Mouse (Mus musculus): ENCODE measurements around the gene Igf1r. TPM values are rescaled to one million over a fixed set of nuclear protein-coding genes. Genes with fewer than 3 reads are reported as not detected.

The Igf1r gene
- total RNA-seq, 2 experiments from 2014 or later, result 32.5 to 38.4 TPM

DNA sequence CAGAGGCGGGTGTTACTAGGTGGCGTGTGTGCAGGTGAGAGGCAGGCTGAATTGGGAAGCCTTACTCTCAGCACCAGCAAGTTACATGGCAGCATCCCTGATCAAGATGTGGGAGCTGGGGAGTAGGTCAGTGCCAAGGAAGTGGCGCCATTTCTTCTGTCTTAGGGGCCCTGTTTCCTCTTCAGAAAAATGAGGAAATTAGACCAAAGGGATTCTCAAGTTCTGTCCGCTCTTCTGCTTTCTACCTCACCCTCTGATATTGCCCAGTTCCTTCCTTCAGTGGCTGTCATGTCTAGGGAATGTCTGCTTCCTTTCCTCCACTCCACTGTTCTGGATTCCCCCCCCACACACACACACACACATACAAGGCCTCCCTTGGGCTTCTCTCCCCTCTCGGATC is 48.6 kb downstream of the Igf1r start:
- no peak for DNase-seq (ENCODE audit: extremely low spot score in 1 of 2, low spot score in 1 of 2)

DNA sequence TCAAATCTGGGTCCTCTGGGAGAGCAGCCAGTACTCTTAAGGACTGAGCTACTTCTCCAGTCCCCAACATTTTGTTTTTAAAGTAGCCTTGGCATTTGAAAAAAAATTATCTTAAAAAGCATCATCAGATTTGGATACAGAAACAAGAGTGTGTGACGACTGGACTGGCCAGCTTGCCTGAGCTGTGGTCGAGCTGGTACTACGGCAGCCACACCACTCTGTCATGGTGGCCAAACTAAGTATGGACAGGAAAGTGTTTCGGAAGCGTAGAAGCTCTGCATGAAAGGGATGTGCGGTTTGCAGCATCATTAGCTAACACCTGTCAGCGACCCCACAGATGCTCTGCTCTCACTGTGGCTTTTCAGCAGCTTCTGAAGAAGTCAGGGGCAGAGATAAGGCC is 53.4 kb downstream of the Igf1r start:
- no peak for DNase-seq (ENCODE audit: extremely low spot score in 1 of 2, low spot score in 1 of 2)

DNA sequence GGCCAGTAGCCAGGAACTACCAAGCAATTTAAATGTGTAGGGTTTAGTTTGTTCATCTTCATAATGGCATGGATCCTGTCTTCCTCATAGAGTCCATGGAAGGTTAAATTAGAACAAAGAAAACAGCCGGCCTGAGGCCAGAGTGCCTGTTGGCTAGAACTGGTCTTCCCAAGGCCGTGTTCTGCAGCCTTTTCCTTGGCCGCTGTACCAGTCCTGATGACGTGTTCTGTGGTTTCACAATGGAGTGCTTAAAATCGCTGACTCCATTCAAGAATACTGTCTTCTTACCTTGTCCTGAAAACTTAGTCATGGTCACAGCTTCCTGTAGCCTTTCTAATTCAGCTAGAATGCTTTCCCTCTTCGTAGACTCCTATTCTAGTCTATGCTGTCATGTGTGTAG is 53.9 kb downstream of the Igf1r start:
- no peak for DNase-seq (ENCODE audit: extremely low spot score in 1 of 2, low spot score in 1 of 2)

GRCm38 (mm10) chr7:68009635-68010034 is 57.0 kb downstream of the Igf1r start:
- DNase-seq (ENCODE audit: extremely low spot score in 1 of 2, low spot score in 1 of 2), result no peak

- no peak for DNase-seq (ENCODE audit: extremely low spot score in 1 of 2, low spot score in 1 of 2)
These were observed 57.5 kb downstream of the Igf1r start for GRCm38 (mm10) chr7:68010168-68010567.

- DNase-seq (ENCODE audit: extremely low spot score in 1 of 2, low spot score in 1 of 2), result no peak
These were observed 58.2 kb downstream of the Igf1r start for GRCm38 (mm10) chr7:68010802-68011201.

GRCm38 (mm10) chr7:68011385-68012122 is 58.9 kb downstream of the Igf1r start:
- DNase-seq (ENCODE audit: extremely low spot score in 1 of 2, low spot score in 1 of 2), result no peak

- DNase-seq (ENCODE audit: extremely low spot score in 1 of 2, low spot score in 1 of 2), result no peak
These were observed 59.5 kb downstream of the Igf1r start for GRCm38 (mm10) chr7:68012123-68012474.

DNA sequence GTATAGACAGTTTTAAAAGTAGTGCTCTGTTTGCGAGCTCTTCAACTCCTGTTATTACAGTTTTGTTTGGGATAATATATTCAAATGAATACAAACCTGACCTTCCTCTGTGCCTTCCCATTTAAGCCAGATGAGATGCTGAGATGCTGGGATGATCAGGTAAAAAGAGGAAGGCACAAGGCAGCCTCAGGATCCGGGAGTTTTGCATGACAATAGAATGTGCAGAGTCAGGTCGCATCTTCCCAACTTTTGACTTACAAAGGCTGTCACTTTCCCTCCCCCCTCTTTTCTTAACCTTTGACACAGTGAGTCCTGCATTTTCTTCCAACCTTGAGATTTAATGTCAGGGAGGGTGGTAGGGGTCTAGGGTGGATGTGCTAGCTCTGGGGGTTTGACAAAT is 61.9 kb downstream of the Igf1r start:
- DNase-seq (ENCODE audit: extremely low spot score in 1 of 2, low spot score in 1 of 2), result no peak

DNA sequence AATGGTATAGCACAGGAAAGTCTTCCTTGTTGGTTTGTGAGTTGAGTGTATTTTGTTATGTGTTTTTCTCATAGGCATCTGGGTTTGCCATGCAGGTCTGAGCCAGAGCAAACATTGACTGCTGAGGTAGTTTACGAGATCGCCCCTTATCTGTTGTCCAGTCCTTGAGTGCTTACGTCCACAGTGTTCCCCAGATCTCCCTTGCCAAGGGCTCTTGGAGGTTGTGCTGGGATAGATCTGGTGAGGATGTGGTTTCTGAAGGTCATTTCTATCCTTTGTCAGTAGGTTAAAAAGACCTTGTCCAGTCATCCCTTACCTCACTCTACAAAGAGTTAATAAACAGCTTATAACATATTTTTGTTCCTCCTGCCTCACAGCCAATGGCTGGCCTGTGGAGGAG is 62.8 kb downstream of the Igf1r start:
- DNase-seq (ENCODE audit: extremely low spot score in 1 of 2, low spot score in 1 of 2), result no peak

DNA sequence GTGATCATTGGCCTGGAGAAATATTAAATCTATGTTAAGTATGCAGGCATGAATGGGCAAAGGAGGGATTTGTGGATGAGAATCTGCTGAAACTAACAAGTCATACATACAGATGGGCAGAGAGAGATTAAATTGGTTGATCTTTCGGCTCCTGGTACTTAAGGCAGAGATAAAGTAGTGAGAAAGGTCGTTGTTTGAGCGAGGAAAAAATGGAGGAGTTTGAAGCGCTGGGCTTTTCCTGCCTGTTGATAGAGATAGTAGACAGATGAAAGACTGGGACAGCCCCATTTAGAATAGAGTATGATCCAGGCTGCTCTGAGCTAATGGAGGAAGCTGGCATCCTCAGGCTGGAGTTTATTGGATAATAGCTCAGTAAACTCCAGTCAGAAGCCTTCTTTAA is 65.4 kb downstream of the Igf1r start:
- no peak for DNase-seq (ENCODE audit: extremely low spot score in 1 of 2, low spot score in 1 of 2)

GRCm38 (mm10) chr7:68020556-68020955 is 67.9 kb downstream of the Igf1r start:
- no peak for DNase-seq (ENCODE audit: extremely low spot score in 1 of 2, low spot score in 1 of 2)

- no peak for DNase-seq (ENCODE audit: extremely low spot score in 1 of 2, low spot score in 1 of 2)
These were observed 69.1 kb downstream of the Igf1r start for GRCm38 (mm10) chr7:68021741-68022140.

DNA sequence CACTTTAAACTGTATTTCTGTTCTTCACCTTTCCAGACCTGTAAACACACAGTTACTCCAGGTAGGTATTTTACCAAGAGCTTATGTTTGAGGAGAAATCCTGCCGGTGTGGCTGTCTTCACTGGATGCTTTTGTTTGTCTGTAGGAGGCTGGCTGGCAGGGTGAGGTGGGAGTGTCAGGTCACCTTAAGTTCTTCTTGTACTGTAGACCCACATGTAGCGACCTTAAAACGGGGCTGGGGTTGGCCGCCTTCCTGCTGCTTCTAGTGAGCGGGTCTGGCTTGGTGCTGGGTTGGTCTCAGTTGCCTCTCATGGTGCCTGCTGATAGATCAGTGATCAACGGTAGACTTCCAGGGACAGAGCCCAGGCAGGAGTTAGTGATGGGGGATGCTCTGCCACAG is 69.6 kb downstream of the Igf1r start:
- DNase-seq (ENCODE audit: extremely low spot score in 1 of 2, low spot score in 1 of 2), result no peak

GRCm38 (mm10) chr7:68023882-68024281 is 71.3 kb downstream of the Igf1r start:
- no peak for DNase-seq (ENCODE audit: extremely low spot score in 1 of 2, low spot score in 1 of 2)

DNA sequence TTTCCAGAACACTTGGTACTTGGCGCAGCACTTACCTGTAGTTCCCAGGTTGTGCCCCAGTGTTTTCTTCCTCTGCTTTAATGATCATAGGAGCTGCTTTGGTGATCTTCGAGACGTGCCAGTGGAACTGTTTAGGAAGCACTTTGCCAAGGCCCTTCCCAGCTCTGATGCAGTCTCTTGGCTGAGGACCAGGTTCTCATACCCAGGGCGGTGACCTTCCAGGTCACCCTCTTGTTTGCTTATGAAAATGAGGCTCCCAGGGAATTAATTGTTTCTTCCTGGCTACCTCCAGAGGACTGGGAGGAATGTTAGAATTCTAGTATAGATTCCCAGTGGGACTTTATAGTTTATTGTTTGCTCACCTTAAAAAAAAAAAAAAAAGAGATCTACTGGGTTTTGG is 72.0 kb downstream of the Igf1r start:
- no peak for DNase-seq (ENCODE audit: extremely low spot score in 1 of 2, low spot score in 1 of 2)

DNA sequence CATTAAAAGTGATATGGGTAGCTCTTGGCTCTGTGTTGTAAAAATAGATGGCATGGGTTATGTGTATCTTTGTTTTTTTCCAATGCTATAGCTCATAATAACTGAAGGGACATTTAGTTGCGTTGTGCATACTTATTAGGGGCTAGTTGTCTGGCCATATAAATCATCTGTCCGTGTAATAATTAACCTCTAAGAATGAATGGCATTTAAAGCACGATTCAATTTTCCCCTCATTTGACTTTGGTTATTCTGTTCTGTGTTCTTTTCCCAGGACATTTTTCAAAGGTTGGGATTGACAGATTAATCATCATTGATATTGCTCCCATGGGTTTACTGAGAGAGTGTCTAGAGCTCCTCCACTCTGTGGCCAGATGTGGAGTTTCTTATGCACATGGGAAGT is 72.8 kb downstream of the Igf1r start:
- no peak for DNase-seq (ENCODE audit: extremely low spot score in 1 of 2, low spot score in 1 of 2)

GRCm38 (mm10) chr7:68026076-68026475 is 73.4 kb downstream of the Igf1r start:
- DNase-seq (ENCODE audit: extremely low spot score in 1 of 2, low spot score in 1 of 2), result no peak

GRCm38 (mm10) chr7:68028167-68028566 is 75.5 kb downstream of the Igf1r start:
- no peak for DNase-seq (ENCODE audit: extremely low spot score in 1 of 2, low spot score in 1 of 2)

- no peak for DNase-seq (ENCODE audit: extremely low spot score in 1 of 2, low spot score in 1 of 2)
These were observed 78.2 kb downstream of the Igf1r start for GRCm38 (mm10) chr7:68030846-68031245.

- no peak for DNase-seq (ENCODE audit: extremely low spot score in 1 of 2, low spot score in 1 of 2)
These were observed 83.9 kb downstream of the Igf1r start for GRCm38 (mm10) chr7:68036527-68036926.

GRCm38 (mm10) chr7:68038846-68039245 is 86.2 kb downstream of the Igf1r start:
- DNase-seq (ENCODE audit: extremely low spot score in 1 of 2, low spot score in 1 of 2), result no peak

DNA sequence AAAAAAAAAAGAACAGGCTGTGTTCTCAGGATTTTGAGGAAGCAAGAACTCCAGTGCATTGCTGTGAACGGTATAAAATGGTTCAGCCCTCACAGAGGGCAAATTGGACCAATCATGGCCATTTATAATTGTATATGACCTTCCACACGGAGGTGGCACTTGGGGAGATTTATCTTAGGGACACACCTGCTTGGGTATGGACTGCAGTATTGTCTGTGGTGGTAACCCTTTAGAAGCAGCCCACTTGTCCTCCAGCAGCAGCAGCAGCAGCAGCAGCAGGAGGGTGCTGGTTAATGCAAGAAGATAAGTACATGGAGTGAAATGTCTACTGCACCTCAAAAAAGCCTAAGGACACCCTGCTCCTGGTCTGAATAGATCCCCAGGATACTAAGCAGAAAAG is 86.9 kb downstream of the Igf1r start:
- no peak for DNase-seq (ENCODE audit: extremely low spot score in 1 of 2, low spot score in 1 of 2)
